Mouse (Mus musculus): ENCODE results near the gene Myb. TPM values are rescaled to one million over a fixed set of nuclear protein-coding genes. Genes with fewer than 3 reads are reported as not detected.

The Myb gene
- polyA plus RNA-seq, 1 experiment from 2014 or later = 5.3 TPM

DNA sequence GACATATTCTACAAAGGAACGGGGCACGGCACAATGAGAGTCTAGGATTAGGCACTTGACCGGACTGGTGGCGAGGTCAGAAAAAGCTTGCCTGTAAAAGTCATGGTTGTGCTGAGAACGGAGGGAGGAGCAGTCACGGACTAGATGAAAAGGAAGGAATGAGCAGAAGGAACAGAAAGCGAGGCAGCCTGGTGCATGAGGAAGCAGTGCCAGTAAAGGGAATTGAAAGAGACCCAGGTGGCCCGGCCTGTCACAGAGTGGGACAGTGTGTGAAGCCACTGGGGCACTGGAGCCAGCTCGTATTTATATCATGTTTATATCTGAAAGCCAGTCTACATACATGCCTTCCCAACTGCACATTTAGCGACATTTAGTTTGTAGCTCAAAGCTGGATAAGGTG is 31.7 kb upstream of the Myb start:
- H3K4me1 ChIP-seq = peaks cover 36% of the 10 kb centered on the region
- H3K27me3 ChIP-seq (replicated peaks; ENCODE audit: low read depth, poor library complexity, severe bottlenecking) = peaks cover 12% of the 10 kb centered on the region
- WGBS = 77% methylated on average over 10 of the region's 10 CpGs
- no peaks in the 10 kb centered on the region for H3K36me3 ChIP-seq (replicated peaks)
- no peak overlapping the region for H3K4me3 ChIP-seq
- DNase-seq (ENCODE audit: low spot score) = no peak
- no peak overlapping the region for H3K27ac ChIP-seq (replicated peaks)
- H3K9me3 ChIP-seq = no peaks in the 10 kb centered on the region

DNA sequence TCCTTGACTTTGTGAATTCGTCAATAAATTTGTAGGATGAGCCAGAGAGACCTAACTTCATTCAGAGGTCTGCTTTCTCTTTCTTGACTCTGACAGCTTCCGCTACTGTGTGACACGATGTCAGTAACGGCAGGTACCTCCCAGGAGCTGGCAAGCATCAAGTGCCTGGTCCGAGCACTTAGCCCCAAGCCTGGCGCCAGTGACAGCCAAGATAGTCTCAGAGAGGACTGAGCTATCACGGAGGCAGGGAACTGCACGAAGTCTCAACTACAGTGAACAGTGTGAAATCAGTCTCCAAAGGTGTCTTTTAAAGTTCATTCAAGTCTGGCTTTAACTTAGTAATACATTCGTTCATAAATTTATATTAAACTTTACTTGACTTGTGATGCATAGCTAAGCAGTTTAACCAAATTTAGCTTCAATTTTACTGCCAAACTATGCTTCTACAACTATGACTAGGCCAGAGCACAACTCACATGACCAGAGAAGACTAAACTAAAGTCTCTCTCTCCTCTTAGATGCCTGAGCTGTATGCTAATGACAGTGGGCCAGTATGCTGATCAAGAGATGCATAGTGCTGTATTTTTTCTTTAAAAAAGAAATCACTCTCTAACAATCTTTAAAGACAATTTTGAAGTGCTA is 29.1 kb upstream of the Myb start:
- H3K36me3 ChIP-seq (replicated peaks) = no peaks in the 10 kb centered on the region
- no peak for DNase-seq (ENCODE audit: low spot score)
- WGBS = 79% methylated on average over 9 of the region's 9 CpGs

DNA sequence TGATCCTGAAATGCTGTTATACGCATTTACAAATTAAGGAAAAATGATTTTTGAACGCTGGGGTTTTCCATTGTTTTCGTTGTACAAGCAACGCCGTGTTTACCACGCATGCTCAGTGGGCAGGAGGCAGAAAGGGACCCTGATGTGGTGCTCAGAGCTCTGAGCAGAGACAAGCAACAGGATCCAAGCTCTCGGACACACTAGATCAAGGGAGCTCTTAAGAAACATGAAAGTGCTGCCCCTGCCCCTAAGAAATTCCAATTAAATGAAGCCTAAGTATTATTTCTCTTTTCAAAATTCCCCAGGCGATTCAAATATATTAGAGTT is 28.5 kb upstream of the Myb start:
- no peak for DNase-seq (ENCODE audit: low spot score)
- no peaks in the 10 kb centered on the region for H3K9me3 ChIP-seq
- peaks cover 12% of the 10 kb centered on the region for H3K27me3 ChIP-seq (replicated peaks; ENCODE audit: low read depth, poor library complexity, severe bottlenecking)
- H3K4me1 ChIP-seq = peaks cover 16% of the 10 kb centered on the region
- H3K4me3 ChIP-seq = peak overlapping the region; percentile 48
- no peak overlapping the region for H3K27ac ChIP-seq (replicated peaks)
- H3K36me3 ChIP-seq (replicated peaks) = no peaks in the 10 kb centered on the region
- WGBS = 23% methylated on average over 8 of the region's 8 CpGs

More for the DNA sequence above, 29.1 kb upstream of the Myb start:
- no peaks in the 10 kb centered on the region for H3K9me3 ChIP-seq
- peaks cover 12% of the 10 kb centered on the region for H3K27me3 ChIP-seq (replicated peaks; ENCODE audit: low read depth, poor library complexity, severe bottlenecking)
- H3K27ac ChIP-seq (replicated peaks) = no peak overlapping the region
- no peak overlapping the region for H3K4me3 ChIP-seq
- peaks cover 23% of the 10 kb centered on the region for H3K4me1 ChIP-seq

DNA sequence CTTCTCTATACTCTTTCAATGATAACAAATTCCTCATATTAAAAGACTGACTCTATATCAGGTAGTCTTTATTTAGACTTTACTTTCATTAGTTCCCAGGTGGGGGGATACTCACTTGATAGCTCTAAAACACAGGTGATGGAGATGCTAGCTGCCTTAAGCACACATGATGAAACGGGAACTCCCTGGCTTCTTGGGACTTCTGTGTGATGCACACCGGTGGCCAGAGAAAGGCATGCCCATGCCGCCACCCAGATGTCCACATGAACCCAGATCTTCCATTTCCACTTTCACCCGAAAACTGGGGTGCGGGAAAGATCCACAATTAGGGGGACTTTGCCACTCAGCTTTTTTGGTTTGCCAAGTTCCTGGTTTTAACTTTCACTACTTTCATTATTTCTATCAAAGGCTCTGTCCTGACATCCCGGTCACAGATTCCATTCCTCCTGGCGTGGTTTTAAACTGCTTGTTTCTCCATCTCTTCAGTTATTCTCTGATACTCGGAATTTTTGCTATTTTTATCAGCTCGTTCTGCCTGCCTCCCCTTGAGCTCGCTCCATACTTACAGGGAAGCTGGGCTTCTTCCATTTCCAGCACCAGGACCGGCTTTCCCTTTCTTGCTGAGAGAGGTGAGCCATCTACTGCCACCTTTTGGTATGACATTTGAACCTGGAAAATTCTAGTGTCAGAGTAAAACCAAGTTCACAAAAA is 27.9 kb upstream of the Myb start:
- WGBS = 27% methylated on average over 11 of the region's 11 CpGs
- H3K27me3 ChIP-seq (replicated peaks; ENCODE audit: low read depth, poor library complexity, severe bottlenecking) = peaks cover 12% of the 10 kb centered on the region
- H3K9me3 ChIP-seq = no peaks in the 10 kb centered on the region
- no peak overlapping the region for H3K27ac ChIP-seq (replicated peaks)
- DNase-seq (ENCODE audit: low spot score) = peak; percentile 51
- peak overlapping the region; percentile 48 for H3K4me3 ChIP-seq
- no peaks in the 10 kb centered on the region for H3K36me3 ChIP-seq (replicated peaks)
- peaks cover 11% of the 10 kb centered on the region for H3K4me1 ChIP-seq

DNA sequence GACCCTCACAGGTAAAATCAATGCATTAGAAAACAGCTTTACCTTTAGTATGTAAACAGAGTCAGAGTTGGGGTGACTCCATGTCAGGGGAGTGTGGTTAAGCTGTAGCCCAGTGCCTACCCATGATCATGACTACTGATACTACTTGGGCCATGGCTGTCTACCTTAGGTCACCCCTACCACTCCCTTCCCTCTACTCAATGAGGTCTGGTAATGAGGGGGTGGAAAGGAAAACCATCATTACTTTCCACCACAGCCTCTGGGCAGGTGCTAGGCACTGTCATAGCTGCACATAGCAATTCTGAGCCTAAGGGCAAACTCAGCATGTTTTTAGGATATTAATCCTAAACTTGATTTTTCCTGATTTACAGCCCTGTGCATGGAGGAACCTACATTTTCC is 27.1 kb upstream of the Myb start:
- H3K4me3 ChIP-seq = no peak overlapping the region
- H3K27me3 ChIP-seq (replicated peaks; ENCODE audit: low read depth, poor library complexity, severe bottlenecking) = peaks cover 12% of the 10 kb centered on the region
- H3K36me3 ChIP-seq (replicated peaks) = no peaks in the 10 kb centered on the region
- H3K4me1 ChIP-seq = peaks cover 3% of the 10 kb centered on the region; the same call in 1 of the 2 replicates
- no peaks in the 10 kb centered on the region for H3K9me3 ChIP-seq
- no peak overlapping the region for H3K27ac ChIP-seq (replicated peaks)
- no peak for DNase-seq (ENCODE audit: low spot score)

DNA sequence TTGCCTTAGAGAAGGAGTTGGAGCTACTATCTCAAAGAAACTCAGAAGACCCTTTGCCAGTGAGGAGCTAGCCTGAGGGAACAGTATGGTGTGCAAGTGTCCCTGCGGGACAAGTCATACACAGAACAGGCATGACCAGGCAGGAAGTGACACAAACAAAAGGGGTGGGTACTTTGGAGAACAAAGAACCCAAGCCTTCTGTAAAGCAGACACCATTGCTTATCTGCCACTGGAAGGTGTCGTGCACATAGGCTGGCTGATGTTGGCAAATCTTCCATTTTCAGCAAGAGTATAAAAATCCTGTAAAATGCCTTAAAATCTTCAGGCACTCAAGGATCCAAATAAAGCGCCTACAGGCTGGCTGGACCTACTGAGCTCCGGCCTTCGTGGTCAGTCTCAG is 25.9 kb upstream of the Myb start:
- Histone ChIP-seq H3K9me3 (no peaks in the 10 kb centered on the region), H3K4me3 (no peak overlapping the region), H3K27me3 (replicated peaks; ENCODE audit: low read depth, poor library complexity, severe bottlenecking) (peaks cover 12% of the 10 kb centered on the region), H3K36me3 (replicated peaks) (no peaks in the 10 kb centered on the region), H3K4me1 (no peaks in the 10 kb centered on the region), H3K27ac (replicated peaks) (no peak overlapping the region)
- 85% methylated on average over 5 of the region's 5 CpGs for WGBS
- DNase-seq (ENCODE audit: low spot score) = no peak

DNA sequence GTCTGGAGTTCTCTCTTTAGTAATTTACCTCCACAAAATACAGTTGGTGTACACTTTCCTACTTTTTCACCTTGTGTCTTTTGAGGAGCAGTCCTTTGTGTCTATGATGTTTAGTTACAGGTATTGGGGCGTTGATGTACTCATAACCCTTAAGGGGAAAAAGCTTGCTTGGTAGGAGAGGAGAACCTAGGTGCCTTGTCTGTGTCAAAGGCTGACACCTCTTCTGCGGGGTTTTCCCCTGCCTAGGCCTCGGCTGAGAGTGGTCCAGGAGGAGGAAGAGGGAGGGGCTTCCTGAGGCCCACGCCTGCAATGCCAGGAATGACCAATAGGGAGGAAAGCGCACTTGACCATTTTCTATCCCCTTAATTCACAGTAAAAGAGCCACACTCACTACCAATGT is 17.9 kb upstream of the Myb start:
- Histone ChIP-seq H3K4me1 (no peaks in the 10 kb centered on the region), H3K4me3 (no peak overlapping the region), H3K36me3 (replicated peaks) (no peaks in the 10 kb centered on the region), H3K27me3 (replicated peaks; ENCODE audit: low read depth, poor library complexity, severe bottlenecking) (no peaks in the 10 kb centered on the region), H3K27ac (replicated peaks) (no peak overlapping the region), H3K9me3 (no peaks in the 10 kb centered on the region)
- WGBS = 39% methylated on average over 5 of the region's 5 CpGs
- peak; percentile 51 for DNase-seq (ENCODE audit: low spot score)

DNA sequence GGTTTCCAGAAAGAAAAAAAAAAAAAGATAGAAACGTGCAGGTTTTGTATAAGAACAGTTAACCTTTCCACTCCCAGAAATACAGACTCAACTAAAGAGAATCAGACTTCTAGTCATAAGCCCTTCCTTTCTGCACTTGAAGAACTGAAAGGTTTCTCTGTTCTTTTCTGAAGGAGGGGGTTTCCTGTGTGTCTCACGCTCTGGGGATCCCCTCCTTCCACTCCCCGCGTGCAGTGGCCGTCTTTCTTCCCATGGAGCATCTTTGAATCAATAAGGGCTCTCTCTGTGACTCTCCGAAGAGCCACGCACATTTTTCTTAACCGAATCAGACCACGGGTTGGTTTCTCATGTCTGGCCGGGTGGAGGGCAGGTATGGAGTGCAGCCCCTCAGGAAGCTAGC is 17.5 kb upstream of the Myb start:
- 73% methylated on average over 10 of the region's 10 CpGs for WGBS

DNA sequence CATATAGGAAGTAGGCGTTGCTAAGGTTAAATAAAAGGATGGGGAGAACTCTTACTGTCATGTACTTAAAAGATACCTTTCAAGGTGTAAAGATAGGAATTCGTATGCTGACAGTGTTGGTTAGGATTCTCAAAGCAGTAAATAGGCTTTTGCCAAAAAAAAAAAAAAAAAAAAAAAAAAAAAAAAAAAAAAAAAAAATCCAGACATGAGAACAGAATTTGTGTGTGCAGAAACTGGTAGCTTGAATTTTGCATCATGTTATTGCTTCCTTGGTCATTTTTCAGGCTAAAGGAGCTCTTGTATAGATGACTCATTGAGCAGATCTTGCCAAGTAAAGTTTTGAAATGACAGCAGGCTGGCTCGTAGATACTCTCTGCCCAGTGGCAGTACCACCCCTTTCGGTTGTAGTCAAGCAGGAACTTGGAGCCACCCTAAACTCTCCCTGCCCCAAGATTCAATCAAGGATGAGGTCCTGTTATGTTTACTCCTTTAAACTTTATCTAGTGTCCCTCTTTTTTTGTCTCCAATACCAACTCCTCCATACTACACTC is 11.9 kb upstream of the Myb start:
- no peaks in the 10 kb centered on the region for H3K36me3 ChIP-seq (replicated peaks)
- no peaks in the 10 kb centered on the region for H3K9me3 ChIP-seq
- H3K27me3 ChIP-seq (replicated peaks; ENCODE audit: low read depth, poor library complexity, severe bottlenecking) = no peaks in the 10 kb centered on the region
- no peak overlapping the region for H3K27ac ChIP-seq (replicated peaks)
- WGBS = 88% methylated on average over 4 of the region's 4 CpGs
- no peaks in the 10 kb centered on the region for H3K4me1 ChIP-seq
- DNase-seq (ENCODE audit: low spot score) = no peak
- H3K4me3 ChIP-seq = no peak overlapping the region

More for the DNA sequence above, 17.5 kb upstream of the Myb start:
- no peaks in the 10 kb centered on the region for H3K4me1 ChIP-seq
- no peaks in the 10 kb centered on the region for H3K36me3 ChIP-seq (replicated peaks)
- H3K27ac ChIP-seq (replicated peaks) = no peak overlapping the region
- DNase-seq (ENCODE audit: low spot score) = no peak
- no peak overlapping the region for H3K4me3 ChIP-seq
- H3K27me3 ChIP-seq (replicated peaks; ENCODE audit: low read depth, poor library complexity, severe bottlenecking) = no peaks in the 10 kb centered on the region
- H3K9me3 ChIP-seq = no peaks in the 10 kb centered on the region

DNA sequence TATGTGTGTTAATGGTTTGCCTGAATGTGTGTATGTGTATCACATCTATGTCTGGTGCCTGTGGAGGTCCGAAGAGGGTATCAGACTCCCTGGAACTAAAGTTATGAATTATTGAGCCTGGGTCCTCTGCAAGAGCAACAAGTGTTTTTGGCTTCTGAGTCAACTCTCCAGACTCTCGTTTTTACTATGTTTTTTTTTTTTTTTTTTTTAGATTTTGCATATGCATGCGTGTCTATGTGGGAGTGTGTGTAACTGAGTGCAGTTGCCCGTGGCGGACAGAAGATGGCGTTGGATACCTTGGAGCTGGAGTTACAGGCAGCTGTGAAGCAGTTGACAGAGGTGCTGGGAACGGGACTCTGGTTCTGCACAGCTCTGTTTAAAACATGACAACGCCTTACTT is 7.7 kb upstream of the Myb start:
- DNase-seq (ENCODE audit: low spot score) = no peak
- Histone ChIP-seq H3K27me3 (replicated peaks; ENCODE audit: low read depth, poor library complexity, severe bottlenecking) (peaks cover 8% of the 10 kb centered on the region), H3K36me3 (replicated peaks) (no peaks in the 10 kb centered on the region), H3K9me3 (no peaks in the 10 kb centered on the region), H3K4me1 (no peaks in the 10 kb centered on the region), H3K27ac (replicated peaks) (no peak overlapping the region), H3K4me3 (no peak overlapping the region)
- WGBS = 92% methylated on average over 8 of the region's 8 CpGs

DNA sequence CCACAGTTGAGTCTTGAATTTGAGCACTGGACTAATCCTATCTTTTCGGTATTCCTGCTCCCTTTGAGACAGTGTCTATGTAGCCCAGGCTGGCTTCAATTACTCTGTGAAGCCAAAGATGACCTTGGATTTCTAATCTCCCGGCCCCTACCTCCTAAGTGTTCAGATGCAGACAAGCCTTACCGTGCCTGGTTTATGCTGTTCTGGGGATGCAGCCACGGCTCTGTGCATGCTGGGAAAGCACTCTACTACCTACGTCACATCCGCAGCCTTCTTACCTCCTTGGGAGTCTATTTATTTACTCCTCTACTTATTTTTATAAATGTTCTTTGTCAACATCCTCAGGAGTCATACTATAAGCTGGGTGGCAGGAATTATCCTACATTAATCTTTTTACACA is 7.1 kb upstream of the Myb start:
- Histone ChIP-seq H3K27ac (replicated peaks) (no peak overlapping the region), H3K27me3 (replicated peaks; ENCODE audit: low read depth, poor library complexity, severe bottlenecking) (peaks cover 15% of the 10 kb centered on the region), H3K9me3 (no peaks in the 10 kb centered on the region), H3K4me3 (no peak overlapping the region), H3K36me3 (replicated peaks) (no peaks in the 10 kb centered on the region), H3K4me1 (no peaks in the 10 kb centered on the region)
- no peak for DNase-seq (ENCODE audit: low spot score)
- WGBS = 93% methylated on average over 6 of the region's 6 CpGs

DNA sequence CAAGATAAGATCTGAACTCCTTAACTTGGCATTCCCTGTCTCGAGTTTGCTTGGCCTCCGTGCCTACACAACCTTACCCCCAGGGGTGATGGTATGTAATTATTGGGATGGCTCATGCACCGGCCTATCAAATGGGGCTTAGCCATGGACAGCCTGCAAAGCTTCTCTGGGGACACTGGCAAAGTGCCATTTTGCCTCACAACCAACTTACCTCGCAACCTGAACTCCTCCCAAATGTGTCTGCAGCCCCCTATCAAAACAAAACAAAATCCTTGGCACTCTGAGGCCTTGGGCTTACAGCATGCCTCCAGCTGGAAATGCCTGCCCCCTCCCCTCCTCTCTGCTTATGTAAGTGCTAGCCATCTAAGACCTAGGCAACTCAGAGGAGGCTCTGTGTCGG is 6.4 kb upstream of the Myb start:
- Histone ChIP-seq H3K4me1 (no peaks in the 10 kb centered on the region), H3K27ac (replicated peaks) (no peak overlapping the region), H3K4me3 (no peak overlapping the region), H3K27me3 (replicated peaks; ENCODE audit: low read depth, poor library complexity, severe bottlenecking) (peaks cover 21% of the 10 kb centered on the region), H3K9me3 (no peaks in the 10 kb centered on the region), H3K36me3 (replicated peaks) (no peaks in the 10 kb centered on the region)
- WGBS = 82% methylated on average over 5 of the region's 5 CpGs
- no peak for DNase-seq (ENCODE audit: low spot score)

DNA sequence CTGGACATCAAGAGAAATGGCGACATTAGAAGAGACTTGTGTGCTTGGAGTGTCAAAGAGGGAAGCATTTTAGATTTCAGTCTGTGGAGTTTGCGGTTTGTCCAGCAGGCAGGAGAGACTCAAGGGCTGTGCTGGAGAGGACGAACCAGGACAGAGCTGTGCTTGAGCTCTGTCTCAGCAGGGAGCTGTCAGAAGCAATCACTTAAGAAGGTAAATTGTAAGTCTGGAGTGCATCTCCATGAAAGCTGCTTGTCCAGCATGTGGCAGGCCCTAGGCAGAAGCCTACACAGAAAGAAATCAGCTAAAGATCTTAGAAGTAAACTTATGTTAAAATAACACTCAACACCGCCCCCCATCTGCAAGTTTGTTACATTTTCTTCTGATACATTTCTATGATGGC is 4.6 kb upstream of the Myb start:
- DNase-seq (ENCODE audit: low spot score) = no peak
- Histone ChIP-seq H3K4me1 (peaks cover 9% of the 10 kb centered on the region; the same call in 1 of the 2 replicates), H3K27me3 (replicated peaks; ENCODE audit: low read depth, poor library complexity, severe bottlenecking) (peaks cover 28% of the 10 kb centered on the region), H3K36me3 (replicated peaks) (no peaks in the 10 kb centered on the region), H3K4me3 (no peak overlapping the region), H3K9me3 (no peaks in the 10 kb centered on the region), H3K27ac (replicated peaks) (no peak overlapping the region)
- 83% methylated on average over 4 of the region's 4 CpGs for WGBS

Measured in embryonic facial prominence, embryonic 10.5 days (tissue).